Mouse (Mus musculus): Measurements from ENCODE around the gene Vps45.
A peak's percentile ranks its signal among the peaks of the same experiment; 100 is the strongest.

Vps45 gene

DNA sequence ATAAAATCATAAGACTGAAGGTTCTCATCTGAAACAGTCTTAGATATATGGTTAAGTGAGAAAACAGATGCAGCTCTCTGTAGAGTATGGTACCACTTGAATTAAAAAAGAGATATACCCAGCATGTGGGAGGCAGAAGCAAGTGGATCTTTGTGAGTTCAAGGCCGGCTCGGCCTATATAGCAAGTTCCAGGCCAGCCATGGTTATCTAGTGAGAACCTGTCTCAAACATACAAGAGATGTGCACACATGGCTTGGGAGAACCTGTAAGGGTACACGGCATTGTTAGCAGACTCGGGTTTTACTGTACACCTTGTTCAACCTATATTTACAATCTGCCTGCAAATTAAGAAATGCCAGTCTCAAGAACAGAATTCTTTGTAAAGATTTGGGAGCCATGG, 19.4 kb downstream of the Vps45 start:
- no peak for DNase-seq (ENCODE audit: low spot score in 2 of 2)

DNA sequence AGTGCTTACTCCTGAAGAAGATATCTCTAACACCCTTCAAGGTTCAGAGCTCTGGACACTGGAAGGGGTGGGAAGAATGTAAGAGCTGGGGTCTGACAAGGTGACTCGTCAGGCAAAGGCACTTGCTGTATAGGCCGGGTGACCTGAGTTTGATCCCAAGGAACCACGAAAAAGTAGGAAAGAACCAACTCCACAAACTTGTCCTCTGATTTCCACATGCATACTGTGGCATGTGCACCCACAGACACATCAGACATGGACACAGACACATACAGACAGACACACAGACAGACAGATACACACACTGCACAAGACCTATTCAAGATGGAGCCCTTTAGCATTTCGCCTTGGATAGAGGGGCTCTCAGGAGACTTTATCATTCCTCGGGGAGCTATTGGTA, 20.1 kb downstream of the Vps45 start:
- no peak for DNase-seq (ENCODE audit: low spot score in 2 of 2)

- no peak for DNase-seq (ENCODE audit: low spot score in 2 of 2)
These were observed 21.5 kb downstream of the Vps45 start for GRCm38 (mm10) chr3:96036796-96037195.

DNA sequence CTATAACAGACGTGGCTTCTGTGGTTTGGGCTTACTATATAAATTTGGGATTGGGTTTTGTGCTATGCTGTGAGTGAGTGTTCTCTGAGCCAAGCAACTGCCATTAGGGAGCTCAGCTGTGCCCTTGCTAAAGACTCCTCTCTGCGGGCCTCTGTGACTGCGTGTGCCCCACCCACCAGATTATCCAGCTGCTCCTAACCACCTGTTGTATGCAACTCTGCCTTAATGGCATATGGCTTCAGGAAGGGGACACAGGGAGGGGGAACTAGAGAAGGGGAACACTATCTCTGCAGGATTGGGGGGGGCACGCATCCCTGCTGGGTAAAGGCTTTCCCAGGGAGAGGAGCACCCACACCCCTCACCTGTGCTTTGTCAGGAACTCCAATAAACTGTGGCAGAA, 25.2 kb downstream of the Vps45 start:
- peak; percentile 43 to 45 for DNase-seq (ENCODE audit: low spot score in 2 of 2)

- DNase-seq (ENCODE audit: low spot score in 2 of 2): no peak
These were observed 25.6 kb downstream of the Vps45 start for GRCm38 (mm10) chr3:96032652-96033017.

DNA sequence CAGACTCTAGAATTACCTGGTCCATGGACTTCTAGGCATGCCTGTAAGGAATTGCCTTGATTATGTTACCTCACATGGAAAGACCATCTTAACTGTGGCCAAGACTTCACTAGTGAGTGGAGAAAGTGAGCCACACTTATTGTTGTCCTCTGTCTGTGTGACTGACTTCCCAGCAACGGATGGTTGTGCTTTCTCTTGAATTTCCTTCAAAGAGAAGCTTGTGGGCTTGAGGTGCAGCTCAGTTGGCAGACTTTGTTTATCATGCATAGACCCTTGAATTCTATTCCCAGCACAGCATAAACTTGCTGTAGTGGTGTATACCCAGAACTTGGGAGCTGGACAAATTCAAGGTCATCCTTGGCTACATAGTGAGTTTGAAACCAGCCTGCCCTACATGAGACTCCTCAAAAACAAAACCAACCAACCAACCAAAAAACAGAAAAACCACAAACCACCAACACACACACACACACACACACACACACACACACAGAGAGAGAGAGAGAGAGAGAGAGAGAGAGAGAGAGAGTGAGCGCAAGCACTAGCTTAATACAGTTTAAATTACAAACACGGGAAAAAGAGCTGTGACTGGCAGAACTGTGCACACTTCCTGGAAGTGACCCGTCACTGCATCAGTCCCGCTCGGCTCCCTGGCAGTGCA, 26.1 kb downstream of the Vps45 start:
- DNase-seq (ENCODE audit: low spot score in 2 of 2): peak; percentile 51 to 64

- DNase-seq (ENCODE audit: low spot score in 2 of 2): no peak
These were observed 28.5 kb downstream of the Vps45 start for GRCm38 (mm10) chr3:96029766-96030165.

GRCm38 (mm10) chr3:96029336-96029735, 28.9 kb downstream of the Vps45 start:
- DNase-seq (ENCODE audit: low spot score in 2 of 2): no peak

GRCm38 (mm10) chr3:96027875-96028274, 30.4 kb downstream of the Vps45 start:
- DNase-seq (ENCODE audit: low spot score in 2 of 2): no peak

DNA sequence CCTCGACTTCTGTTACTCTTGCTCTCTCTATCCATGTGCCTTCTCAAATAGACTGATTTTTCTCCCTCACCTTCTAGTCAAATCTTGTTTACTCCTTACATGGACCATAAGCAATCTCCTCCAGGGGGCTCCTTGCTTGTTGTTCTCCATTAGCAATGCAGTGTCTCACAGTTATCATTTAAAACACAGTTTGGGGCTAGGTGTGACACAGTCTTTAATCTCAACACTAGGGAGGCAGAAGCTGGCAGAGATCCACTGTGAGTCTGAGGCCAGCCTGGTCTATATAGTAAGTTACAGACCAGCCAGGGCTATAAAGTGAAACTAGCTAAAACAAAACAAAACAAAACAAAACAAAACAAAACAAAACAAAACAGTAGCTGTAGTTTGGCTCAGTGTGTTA, 31.1 kb downstream of the Vps45 start:
- DNase-seq (ENCODE audit: low spot score in 2 of 2): no peak

- peak in 1 of 2 experiments; percentile 36 for DNase-seq (ENCODE audit: low spot score in 2 of 2)
These were observed 36.7 kb downstream of the Vps45 start for GRCm38 (mm10) chr3:96021421-96022128.

GRCm38 (mm10) chr3:96020735-96021134, 37.5 kb downstream of the Vps45 start:
- DNase-seq (ENCODE audit: low spot score in 2 of 2): no peak

- peak in 1 of 2 experiments; percentile 41 for DNase-seq (ENCODE audit: low spot score in 2 of 2)
These were observed 40.8 kb downstream of the Vps45 start for GRCm38 (mm10) chr3:96017461-96017860.

DNA sequence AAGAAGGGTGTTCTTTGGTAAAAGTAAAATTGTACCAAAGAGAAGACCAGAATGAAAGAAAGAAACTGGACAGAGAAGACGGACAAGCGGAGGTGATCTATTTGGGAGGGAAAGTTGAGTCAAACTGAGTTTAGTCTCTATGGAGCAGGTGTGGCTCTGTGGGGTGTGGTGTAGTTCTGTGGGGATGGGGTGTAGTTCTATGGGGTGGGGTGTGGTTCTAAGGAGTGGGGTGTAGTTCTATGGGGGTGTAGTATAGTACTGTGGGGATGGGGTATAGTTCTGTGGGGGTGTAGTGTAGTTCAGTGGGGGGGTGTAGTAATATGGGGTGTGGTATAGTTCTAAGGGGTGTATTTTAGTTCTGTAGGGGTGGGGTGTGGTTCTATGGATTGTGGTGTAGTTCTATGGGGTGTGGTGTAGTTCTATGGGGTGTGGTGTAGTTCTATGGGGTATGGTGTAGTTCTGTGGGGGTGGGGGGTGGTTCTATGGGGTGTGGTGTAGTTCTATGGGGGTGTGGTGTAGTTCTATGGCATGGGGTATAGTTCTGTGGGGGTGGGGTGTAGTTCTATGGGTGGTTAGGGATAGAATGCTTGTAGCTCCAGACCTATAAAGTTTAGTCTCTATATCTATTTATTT, 41.9 kb downstream of the Vps45 start:
- DNase-seq (ENCODE audit: low spot score in 2 of 2): no peak

DNA sequence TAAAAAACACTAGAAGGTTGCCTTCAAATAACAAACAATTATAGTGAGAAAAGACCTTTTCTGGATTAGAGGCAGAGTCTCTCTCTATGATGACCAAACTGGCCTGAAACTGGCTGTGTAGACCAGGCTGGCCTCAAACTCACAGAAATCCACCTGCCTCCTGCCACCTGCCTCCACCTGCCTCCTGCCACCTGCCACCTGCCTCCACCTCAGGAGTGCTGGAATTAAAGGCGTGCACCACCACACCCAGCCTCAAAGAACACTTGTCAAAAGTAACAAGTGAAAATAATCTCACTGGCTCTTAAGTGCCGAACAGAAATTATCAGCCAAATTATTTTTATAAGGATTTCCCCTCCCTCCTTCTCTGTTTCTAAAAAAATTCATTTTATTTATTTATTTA, 42.6 kb downstream of the Vps45 start:
- DNase-seq (ENCODE audit: low spot score in 2 of 2): no peak

GRCm38 (mm10) chr3:96012805-96013204, 45.5 kb downstream of the Vps45 start:
- DNase-seq (ENCODE audit: low spot score in 2 of 2): no peak

DNA sequence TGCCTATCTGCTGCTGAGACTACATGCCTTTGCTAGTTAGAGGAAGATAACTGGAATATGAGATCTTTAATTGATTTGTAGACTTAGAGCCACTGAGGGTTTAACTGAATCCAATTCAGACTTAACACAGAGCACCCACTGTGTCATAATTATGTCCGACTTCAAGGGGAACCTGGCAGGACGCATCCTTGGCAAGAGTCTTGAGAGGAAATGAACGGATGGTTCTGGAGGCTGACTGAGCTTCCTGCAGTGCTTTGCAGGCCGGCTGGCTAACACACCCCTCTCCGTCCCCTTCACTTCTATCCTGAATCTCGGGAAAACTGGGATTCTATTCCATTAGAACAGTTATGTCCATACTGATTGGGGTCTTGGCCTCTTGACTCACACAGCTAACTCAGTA, 49.8 kb downstream of the Vps45 start:
- no peak for DNase-seq (ENCODE audit: low spot score in 2 of 2)

DNA sequence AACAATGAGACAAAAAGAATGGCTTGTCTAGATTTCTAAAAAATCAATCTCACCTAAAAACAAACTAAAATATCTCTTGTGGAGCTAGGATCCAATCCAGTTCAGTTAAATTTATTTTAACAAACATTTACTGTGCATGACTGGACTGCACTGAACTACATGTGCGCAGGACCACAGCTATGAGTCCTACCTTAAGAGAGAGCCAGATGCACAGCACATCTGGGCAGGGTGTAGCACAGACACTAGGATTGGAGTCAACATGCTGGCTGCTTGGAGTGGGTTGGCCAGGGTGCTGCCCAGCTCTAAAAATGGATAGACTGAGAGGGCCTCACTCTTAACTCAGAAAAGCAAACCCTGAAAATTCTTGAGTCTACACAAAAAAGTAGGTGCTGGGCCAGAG, 56.7 kb downstream of the Vps45 start:
- no peak for DNase-seq (ENCODE audit: low spot score in 2 of 2)

DNA sequence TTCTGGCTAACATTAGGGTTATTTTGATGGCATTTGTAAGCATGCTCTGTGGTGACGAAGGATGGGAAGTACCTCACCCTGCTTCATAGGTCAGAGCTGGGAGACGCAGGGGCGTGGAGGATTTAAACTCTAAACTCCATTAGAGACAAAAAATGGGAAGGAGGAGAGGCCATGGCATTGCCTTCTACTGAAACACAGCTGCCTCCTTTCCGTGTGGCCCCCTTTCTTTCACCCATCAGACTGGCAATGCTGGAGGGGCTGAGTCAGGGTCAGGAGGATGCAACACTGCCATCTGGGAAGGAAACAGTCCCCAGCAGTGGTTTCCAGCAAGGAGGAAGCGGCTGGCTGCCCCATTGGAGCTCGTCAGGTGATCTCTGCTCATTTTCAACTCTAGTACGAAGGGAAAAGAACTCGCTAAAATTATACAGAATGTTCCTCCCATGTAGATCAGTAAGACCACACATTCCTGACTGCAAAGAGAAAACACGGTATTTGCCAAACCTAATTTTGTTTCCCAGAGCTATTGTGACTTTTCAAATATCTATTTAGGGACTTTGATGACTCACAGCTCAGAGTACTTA, 57.3 kb downstream of the Vps45 start:
- DNase-seq (ENCODE audit: low spot score in 2 of 2): no peak

GRCm38 (mm10) chr3:96000080-96000632, 58.1 kb downstream of the Vps45 start:
- DNase-seq (ENCODE audit: low spot score in 2 of 2): no peak

- DNase-seq (ENCODE audit: low spot score in 2 of 2): no peak
These were observed 58.8 kb downstream of the Vps45 start for GRCm38 (mm10) chr3:95999308-96000079.

All from thymus, postnatal 10 days (tissue).